Mouse (Mus musculus) skeletal muscle tissue, adult 2 months (tissue): ENCODE measurements around the gene Rdh5.

Experiments
- DNase-seq: peaks from one replicate; pipeline ENCODE4 v3.0.0-alpha.2; 2012; ENCODE audit warnings: low read depth, low spot score

Gene Rdh5

DNA sequence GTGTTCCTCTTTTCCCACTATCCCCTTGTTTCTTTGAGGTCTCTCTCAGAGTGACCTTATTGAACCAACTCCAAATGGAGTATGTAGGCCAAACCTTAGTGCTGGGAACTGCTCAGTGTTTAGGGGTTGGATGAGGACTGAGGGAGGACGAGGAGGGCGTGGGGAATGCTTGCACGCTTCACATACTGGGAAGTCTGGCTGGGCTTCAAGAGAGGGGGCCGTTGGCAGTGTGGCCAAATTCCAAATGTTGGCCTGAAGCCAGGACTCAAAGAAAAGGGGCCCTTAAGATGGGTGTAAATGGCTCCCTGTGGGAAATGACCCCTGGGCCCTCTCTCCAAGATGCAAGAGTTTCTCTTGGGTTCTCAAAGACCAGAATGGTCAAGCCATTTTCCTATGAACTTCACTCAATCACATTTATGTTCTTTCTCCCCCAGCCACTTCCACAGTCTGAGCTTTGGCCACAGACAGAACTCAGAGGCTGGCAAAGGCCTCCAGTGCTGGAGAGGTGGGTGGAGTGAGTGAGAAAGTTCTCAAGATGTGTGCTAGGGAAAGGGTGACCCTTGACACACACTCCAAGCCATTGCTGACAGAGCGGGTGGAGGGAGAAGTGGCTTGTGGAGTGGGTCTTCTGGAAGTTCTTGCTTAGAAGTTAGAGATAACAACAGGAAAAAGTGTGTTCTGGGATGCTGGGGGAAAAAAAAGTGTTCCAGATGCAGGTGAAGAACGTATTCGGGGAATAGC, 7.1 kb upstream of the Rdh5 start:
- DNase-seq: no peak

DNA sequence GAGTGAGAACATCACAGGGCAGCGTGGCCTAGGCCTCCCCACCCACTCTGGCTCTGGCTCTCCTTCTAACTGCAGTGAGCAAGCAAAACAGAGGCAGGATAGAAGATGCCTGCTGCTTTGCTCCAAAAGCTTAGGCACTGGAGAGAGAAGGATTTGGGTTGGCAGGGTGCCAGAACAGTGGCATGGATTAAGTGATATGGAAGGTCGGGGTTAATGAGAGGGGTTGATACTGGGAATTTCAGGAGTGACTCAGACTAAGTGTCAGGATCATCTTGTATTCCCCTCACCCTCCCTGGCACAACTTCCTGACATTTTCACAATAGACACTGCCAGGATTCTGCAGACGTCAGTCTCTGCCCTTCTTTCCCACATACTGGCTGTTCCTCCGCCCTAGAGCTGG, 5.7 kb upstream of the Rdh5 start:
- no peak for DNase-seq

DNA sequence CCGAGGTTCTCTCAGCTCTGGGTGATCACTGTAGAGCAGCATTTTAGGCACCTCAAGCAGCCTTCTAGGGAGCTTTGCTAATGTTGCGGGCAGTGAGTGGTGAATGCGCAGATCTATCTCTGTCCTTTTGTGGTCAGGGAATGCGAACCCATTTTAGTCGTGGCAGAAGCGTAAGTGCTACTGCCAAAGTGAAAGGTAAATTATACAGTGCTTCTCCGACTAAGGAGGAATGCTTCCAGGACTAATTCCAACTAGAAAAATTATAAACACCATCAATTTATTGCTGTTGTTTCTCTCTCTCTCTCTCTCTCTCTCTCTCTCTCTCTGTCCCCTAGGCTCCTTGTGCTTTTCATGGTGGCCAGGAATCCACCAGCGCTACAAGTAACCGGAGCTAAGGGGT, 1.2 kb upstream of the Rdh5 start, which contains the start of gene Bloc1s1:
Bloc1s1 (minus strand) TSS at position 101 of the 400 bp plus-strand sequence.
- no peak for DNase-seq

DNA sequence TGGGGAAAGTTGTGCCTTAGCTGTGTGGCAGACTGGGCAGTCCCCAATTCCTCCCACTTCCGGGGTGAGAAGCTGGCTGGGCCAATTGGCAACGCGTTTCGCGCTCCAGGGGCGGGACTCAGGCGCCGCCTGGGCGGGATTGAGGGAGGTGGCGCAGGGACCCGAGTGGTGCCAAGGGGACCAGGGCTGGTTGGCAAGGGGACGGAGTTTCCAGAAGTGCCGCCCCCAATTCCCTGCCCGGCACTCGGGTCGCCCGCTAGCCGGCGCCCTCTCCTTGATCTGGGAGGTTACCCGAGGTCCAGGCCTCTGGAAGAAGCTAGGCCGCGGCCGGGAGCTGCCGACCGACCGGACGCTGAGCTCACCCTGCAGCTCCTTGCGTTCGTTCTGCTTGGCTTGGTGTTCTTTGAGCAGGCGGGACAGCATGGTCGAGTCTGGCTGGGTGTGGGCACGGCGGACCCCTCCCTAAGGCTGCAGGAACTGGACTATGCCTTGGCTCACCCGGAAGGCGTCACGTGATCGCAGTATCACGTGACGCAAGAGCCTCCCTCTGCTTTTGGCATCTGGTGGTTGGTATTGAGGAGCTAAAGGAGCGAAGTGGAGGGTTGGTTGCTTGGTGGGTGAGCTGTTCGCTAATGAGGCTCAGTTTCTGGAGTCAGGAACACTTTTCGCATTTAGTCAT, 464 bp upstream of the Rdh5 start:
- peak; percentile 99 for DNase-seq

GRCm38 (mm10) chr10:128921883-128922821, 536 bp downstream of the Rdh5 start:
- DNase-seq: no peak

GRCm38 (mm10) chr10:128921251-128921650, 1.4 kb downstream of the Rdh5 start:
- no peak for DNase-seq

DNA sequence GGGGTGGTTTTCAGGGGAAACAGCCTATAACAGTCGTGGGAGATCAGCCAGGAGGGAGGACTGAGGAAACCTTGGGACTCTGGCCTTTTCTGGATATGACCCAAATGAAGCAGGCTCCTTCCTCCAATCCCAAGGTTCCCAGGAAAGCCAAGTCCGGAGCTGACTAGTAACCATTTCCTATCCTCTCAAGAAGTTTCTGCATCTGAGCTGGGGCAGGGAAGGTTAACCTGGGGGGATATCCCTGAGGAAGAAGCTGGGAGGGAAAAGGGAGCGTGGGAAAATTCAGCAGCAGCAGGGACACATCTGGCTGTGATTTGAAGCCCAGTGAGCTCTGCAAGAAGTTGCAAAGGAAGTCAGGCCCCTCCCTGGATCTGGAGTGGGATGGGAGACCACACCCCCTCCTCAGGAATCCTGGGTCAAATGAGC, 1.9 kb downstream of the Rdh5 start:
- DNase-seq: no peak

DNA sequence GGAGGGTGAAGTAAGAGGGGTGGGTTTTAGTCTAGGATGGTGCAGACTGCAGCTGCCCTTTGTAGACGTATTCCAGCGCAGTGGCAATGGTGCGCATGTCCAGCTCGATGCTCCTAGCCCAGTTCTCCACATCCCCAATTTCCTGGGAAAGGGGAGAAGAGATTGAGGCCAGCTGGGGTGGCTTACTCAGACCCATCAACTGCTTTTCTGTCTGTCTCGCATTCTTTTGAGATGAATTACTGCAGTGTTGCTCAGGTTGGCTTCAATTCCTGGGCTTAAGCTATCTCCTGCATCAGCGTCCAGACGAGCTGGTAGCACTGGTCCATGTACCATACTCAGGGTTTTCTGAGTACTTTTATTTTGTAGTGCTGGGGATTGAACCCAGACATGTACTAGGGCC, 2.7 kb downstream of the Rdh5 start:
- DNase-seq: no peak

DNA sequence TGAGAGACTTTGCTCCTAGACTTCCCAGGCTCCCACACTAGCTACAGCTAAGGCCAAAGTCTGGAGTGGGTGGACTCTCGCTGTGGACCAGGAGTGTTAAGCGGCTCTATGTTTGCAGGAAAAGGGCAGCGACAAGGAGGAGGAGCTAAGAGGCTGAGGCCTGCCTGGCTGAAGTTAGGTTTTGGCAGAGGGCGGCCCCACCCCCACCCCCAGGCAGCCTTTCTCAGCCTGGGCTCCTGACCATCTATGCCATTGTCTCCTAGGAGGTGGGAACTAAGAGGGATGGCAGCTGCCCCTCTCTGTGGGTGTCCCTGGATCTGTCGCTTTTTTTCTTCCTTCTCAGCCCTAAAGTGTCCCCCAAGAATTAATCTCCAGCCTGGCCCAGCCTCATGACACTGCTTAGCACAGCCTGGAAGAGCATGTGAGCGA, 3.5 kb downstream of the Rdh5 start:
- no peak for DNase-seq

- DNase-seq: no peak
Observed at GRCm38 (mm10) chr10:128918246-128918645, 4.4 kb downstream of the Rdh5 start.

- no peak for DNase-seq
Observed at GRCm38 (mm10) chr10:128917400-128917799, 5.3 kb downstream of the Rdh5 start.

DNA sequence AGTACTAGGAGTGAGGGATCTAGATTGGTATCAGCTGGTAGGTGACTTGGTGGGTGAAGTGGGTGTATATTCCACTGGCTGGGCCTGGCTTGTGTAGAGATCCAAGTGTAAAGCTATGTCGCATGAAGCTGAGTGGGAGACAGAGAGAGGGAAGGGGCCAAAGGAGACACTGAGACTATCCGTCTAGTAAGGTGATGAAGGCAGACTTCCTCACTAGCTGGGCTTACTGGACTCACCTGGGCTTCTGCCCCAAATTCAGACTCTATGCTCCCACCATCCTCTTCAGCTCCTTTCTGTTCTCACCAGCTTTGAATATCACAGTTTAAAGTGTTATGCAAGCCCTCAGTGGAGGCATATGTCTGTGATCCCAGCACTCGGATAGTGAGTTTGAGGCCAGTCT, 6.0 kb downstream of the Rdh5 start:
- DNase-seq: no peak

DNA sequence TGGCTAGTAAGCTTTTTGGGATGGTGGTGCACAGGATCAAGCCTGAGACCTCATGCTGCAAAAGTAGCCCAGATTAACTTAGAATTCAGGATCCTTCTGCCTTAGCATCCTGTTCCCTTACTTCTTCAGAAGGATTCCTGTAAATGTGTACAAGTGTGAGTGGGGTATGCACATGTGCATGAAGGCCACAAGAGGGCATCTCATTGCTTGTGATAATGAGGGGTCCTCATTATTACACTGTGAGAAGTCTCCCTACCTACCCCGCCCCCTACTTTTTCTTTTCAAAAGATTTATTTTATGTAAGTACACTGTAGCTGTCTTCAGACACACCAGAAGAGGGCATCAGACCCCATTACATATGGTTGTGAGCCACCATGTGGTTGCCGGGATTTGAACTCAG, 7.1 kb downstream of the Rdh5 start:
- DNase-seq: no peak

DNA sequence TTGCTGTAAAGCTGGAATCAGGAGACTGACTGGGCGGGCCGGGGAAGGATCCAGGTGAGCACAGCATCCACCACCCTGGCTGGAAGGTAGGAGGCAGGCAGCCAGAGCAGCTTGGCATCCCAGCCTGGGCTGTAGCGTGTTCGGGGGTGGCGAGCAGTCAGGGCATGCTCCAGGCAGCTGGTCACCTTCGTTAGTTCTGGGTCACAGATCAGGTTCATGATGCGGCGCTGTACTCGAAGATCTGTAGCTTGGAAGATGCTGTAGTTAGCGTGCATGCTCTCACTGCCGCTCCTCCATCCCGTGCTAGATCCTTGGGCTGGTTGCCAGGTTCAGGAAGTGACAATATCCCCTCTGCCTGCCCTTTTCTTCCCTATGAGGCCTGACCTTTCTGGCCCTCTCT, 9.0 kb downstream of the Rdh5 start:
- no peak for DNase-seq

DNA sequence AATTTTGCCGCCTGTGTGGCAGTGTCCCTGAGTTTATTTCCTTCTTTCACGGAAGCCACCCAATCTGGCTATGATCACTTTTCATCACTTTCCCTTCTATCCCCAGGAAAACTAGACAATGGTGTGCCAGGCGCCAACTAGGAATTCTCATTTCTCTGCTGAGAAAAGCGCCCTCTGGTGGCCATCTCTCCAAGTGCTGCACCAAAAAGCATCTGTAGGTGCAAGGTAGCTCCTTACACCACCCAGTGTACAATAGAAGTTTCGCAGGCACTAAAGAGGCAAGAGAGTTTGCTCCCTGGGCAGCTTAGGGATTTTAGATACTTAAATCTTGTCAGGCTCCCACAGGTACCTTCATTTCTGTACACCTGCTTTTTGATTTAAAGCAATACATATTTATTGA, 9.5 kb downstream of the Rdh5 start:
- DNase-seq: peak; percentile 74

GRCm38 (mm10) chr10:128912791-128913190, 9.9 kb downstream of the Rdh5 start:
- no peak for DNase-seq

- no peak for DNase-seq
Observed at GRCm38 (mm10) chr10:128912268-128912667, 10.4 kb downstream of the Rdh5 start.

DNA sequence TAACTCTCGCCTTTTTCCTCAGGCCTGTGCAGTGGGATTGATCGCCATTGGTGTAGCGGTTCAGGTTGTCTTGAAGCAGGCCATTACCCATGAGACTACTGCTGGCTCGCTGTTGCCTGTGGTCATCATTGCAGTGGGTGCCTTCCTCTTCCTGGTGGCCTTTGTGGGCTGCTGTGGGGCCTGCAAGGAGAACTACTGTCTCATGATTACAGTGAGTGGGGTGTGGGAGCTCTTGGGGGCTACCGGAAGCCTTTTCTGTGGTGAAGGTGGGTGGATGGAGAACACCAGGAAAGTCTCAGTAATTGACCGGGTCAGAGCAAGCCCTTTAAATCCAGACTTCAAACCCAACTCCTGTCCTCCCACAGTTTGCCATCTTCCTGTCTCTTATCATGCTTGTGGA, 11.3 kb downstream of the Rdh5 start:
- DNase-seq: no peak

- DNase-seq: no peak
Observed at GRCm38 (mm10) chr10:128910066-128910841, 12.4 kb downstream of the Rdh5 start.

- peak; percentile 97 for DNase-seq
Observed at GRCm38 (mm10) chr10:128909567-128910028, 13.1 kb downstream of the Rdh5 start.

GRCm38 (mm10) chr10:128908778-128909448, 13.8 kb downstream of the Rdh5 start:
- DNase-seq: no peak
